Mouse (Mus musculus): ENCODE results near the gene Myh7b. TPM values are rescaled to one million over a fixed set of nuclear protein-coding genes. Genes with fewer than 3 reads are reported as not detected.

Myh7b gene
- polyA plus RNA-seq, 1 experiment from 2014 or later: 0.54 TPM

- Histone ChIP-seq H3K4me1 (ENCODE audit: insufficient read depth, low read depth, low read length) (peaks cover 8% of the 10 kb centered on the region), H3K27me3 (replicated peaks; ENCODE audit: insufficient read depth, low read length) (peaks cover 7% of the 10 kb centered on the region; the same call in 1 of the 2 replicates), H3K36me3 (ENCODE audit: insufficient read depth, low read length) (peaks cover 16% of the 10 kb centered on the region; the same call in 1 of the 2 replicates), H3K9ac (replicated peaks; ENCODE audit: low read depth) (no peak overlapping the region), H3K27ac (ENCODE audit: low read length) (no peak overlapping the region), H3K4me3 (ENCODE audit: low read depth, low read length) (no peak overlapping the region), H3K4me2 (replicated peaks; ENCODE audit: low read depth, low read length) (no peak overlapping the region), H3K9me3 (ENCODE audit: low read length) (no peaks in the 10 kb centered on the region)
- ATAC-seq (no peak), DNase-seq (ENCODE audit: low spot score) (no peak)
- no peak for TF ChIP-seq CTCF (IDR thresholded peaks at IDR 0.05)
- no peak for TF ChIP-seq EP300 (IDR thresholded peaks at IDR 0.05)
- 91% methylated on average over 9 of the region's 9 CpGs for WGBS
These were observed 22.7 kb downstream of the Myh7b start for GRCm38 (mm10) chr2:155633731-155634130.

GRCm38 (mm10) chr2:155634562-155634961 lies 23.6 kb downstream of the Myh7b start:
- peaks cover 7% of the 10 kb centered on the region; the same call in 1 of the 2 replicates for H3K27me3 ChIP-seq (replicated peaks; ENCODE audit: insufficient read depth, low read length)
- H3K4me2 ChIP-seq (replicated peaks; ENCODE audit: low read depth, low read length): no peak overlapping the region
- 85% methylated on average over 8 of the region's 8 CpGs for WGBS
- H3K4me3 ChIP-seq (ENCODE audit: low read depth, low read length): no peak overlapping the region
- ATAC-seq (no peak), DNase-seq (ENCODE audit: low spot score) (no peak)
- H3K4me1 ChIP-seq (ENCODE audit: insufficient read depth, low read depth, low read length): peaks cover 4% of the 10 kb centered on the region; the same call in 1 of the 2 replicates
- no peaks in the 10 kb centered on the region for H3K9me3 ChIP-seq (ENCODE audit: low read length)
- TF ChIP-seq CTCF (IDR thresholded peaks at IDR 0.05) (no peak), EP300 (IDR thresholded peaks at IDR 0.05) (no peak)
- no peak overlapping the region for H3K9ac ChIP-seq (replicated peaks; ENCODE audit: low read depth)
- H3K27ac ChIP-seq (ENCODE audit: low read length): no peak overlapping the region
- peaks cover 21% of the 10 kb centered on the region for H3K36me3 ChIP-seq (ENCODE audit: insufficient read depth, low read length)

GRCm38 (mm10) chr2:155635961-155636360 lies 24.9 kb downstream of the Myh7b start:
- Histone ChIP-seq H3K4me1 (ENCODE audit: insufficient read depth, low read depth, low read length) (peaks cover under 1% of the 10 kb centered on the region; the same call in 1 of the 2 replicates), H3K4me2 (replicated peaks; ENCODE audit: low read depth, low read length) (no peak overlapping the region), H3K36me3 (ENCODE audit: insufficient read depth, low read length) (peaks cover 34% of the 10 kb centered on the region), H3K4me3 (ENCODE audit: low read depth, low read length) (no peak overlapping the region), H3K27ac (ENCODE audit: low read length) (no peak overlapping the region), H3K27me3 (replicated peaks; ENCODE audit: insufficient read depth, low read length) (no peaks in the 10 kb centered on the region), H3K9me3 (ENCODE audit: low read length) (no peaks in the 10 kb centered on the region), H3K9ac (replicated peaks; ENCODE audit: low read depth) (no peak overlapping the region)
- ATAC-seq: no peak
- 94% methylated on average over 8 of the region's 8 CpGs for WGBS
- no peak for DNase-seq (ENCODE audit: low spot score)
- no peak for TF ChIP-seq EP300 (IDR thresholded peaks at IDR 0.05)
- TF ChIP-seq CTCF (IDR thresholded peaks at IDR 0.05): no peak

GRCm38 (mm10) chr2:155636881-155637280 lies 25.9 kb downstream of the Myh7b start:
- H3K9me3 ChIP-seq (ENCODE audit: low read length): no peaks in the 10 kb centered on the region
- TF ChIP-seq CTCF (IDR thresholded peaks at IDR 0.05) (no peak), EP300 (IDR thresholded peaks at IDR 0.05) (no peak)
- H3K4me2 ChIP-seq (replicated peaks; ENCODE audit: low read depth, low read length): no peak overlapping the region
- DNase-seq (ENCODE audit: low spot score): no peak
- no peak overlapping the region for H3K9ac ChIP-seq (replicated peaks; ENCODE audit: low read depth)
- no peak overlapping the region for H3K4me3 ChIP-seq (ENCODE audit: low read depth, low read length)
- H3K36me3 ChIP-seq (ENCODE audit: insufficient read depth, low read length): peaks cover 43% of the 10 kb centered on the region
- no peaks in the 10 kb centered on the region; the same call in 1 of the 2 replicates for H3K4me1 ChIP-seq (ENCODE audit: insufficient read depth, low read depth, low read length)
- ATAC-seq: no peak
- H3K27ac ChIP-seq (ENCODE audit: low read length): no peak overlapping the region
- no peaks in the 10 kb centered on the region for H3K27me3 ChIP-seq (replicated peaks; ENCODE audit: insufficient read depth, low read length)

GRCm38 (mm10) chr2:155637411-155637810 lies 26.4 kb downstream of the Myh7b start:
- no peak overlapping the region for H3K27ac ChIP-seq (ENCODE audit: low read length)

GRCm38 (mm10) chr2:155640656-155641055 lies 29.6 kb downstream of the Myh7b start:
- ATAC-seq: no peak
- 90% methylated on average over 6 of the region's 6 CpGs for WGBS

More at GRCm38 (mm10) chr2:155637411-155637810, 26.4 kb downstream of the Myh7b start:
- 83% methylated on average over 4 of the region's 4 CpGs for WGBS
- no peak for DNase-seq (ENCODE audit: low spot score)
- Histone ChIP-seq H3K9ac (replicated peaks; ENCODE audit: low read depth) (no peak overlapping the region), H3K4me3 (ENCODE audit: low read depth, low read length) (no peak overlapping the region), H3K4me1 (ENCODE audit: insufficient read depth, low read depth, low read length) (no peaks in the 10 kb centered on the region; the same call in 1 of the 2 replicates), H3K4me2 (replicated peaks; ENCODE audit: low read depth, low read length) (no peak overlapping the region), H3K27me3 (replicated peaks; ENCODE audit: insufficient read depth, low read length) (no peaks in the 10 kb centered on the region), H3K36me3 (ENCODE audit: insufficient read depth, low read length) (peaks cover 48% of the 10 kb centered on the region), H3K9me3 (ENCODE audit: low read length) (no peaks in the 10 kb centered on the region)
- ATAC-seq: no peak
- TF ChIP-seq CTCF (IDR thresholded peaks at IDR 0.05): no peak
- TF ChIP-seq EP300 (IDR thresholded peaks at IDR 0.05): no peak

More at GRCm38 (mm10) chr2:155640656-155641055, 29.6 kb downstream of the Myh7b start:
- Histone ChIP-seq H3K9me3 (ENCODE audit: low read length) (no peaks in the 10 kb centered on the region), H3K36me3 (ENCODE audit: insufficient read depth, low read length) (peaks cover 60% of the 10 kb centered on the region), H3K4me1 (ENCODE audit: insufficient read depth, low read depth, low read length) (no peaks in the 10 kb centered on the region), H3K27ac (ENCODE audit: low read length) (no peak overlapping the region), H3K4me2 (replicated peaks; ENCODE audit: low read depth, low read length) (no peak overlapping the region), H3K27me3 (replicated peaks; ENCODE audit: insufficient read depth, low read length) (no peaks in the 10 kb centered on the region), H3K4me3 (ENCODE audit: low read depth, low read length) (no peak overlapping the region), H3K9ac (replicated peaks; ENCODE audit: low read depth) (no peak overlapping the region)
- no peak for DNase-seq (ENCODE audit: low spot score)
- no peak for TF ChIP-seq EP300 (IDR thresholded peaks at IDR 0.05)
- TF ChIP-seq CTCF (IDR thresholded peaks at IDR 0.05): no peak

Data from lung, postnatal 0 days (tissue).